Comparison of ENCODE assay signal across 17 mouse cellular contexts in genomic region chr9:88092561-88092960, GRCm38 (mm10).
"Had no signal": no experiment of that assay in that cellular context is flagged by ENCODE, and none has a peak within 500 bp of the region (broad histone marks: within the 10 kb centered on the region; RNA-seq: fewer than 3 reads in every experiment).

No protein-coding gene starts in this region.

- H3K4me1 ChIP-seq: liver, embryonic 13.5 days; midbrain, embryonic 12.5 days; midbrain, embryonic 15.5 days; neural tube, embryonic 13.5 days had no signal

- H3K4me2 ChIP-seq: liver, embryonic 13.5 days; midbrain, embryonic 12.5 days; midbrain, embryonic 15.5 days; neural tube, embryonic 13.5 days had no signal

- DNase-seq: kidney, postnatal 25 days; layer of hippocampus, postnatal 36 days; liver, embryonic 13.5 days; lung, adult 2 months; lung, postnatal 14 days; lung, postnatal 4 days; retina, postnatal 1 day; thymus, adult 2 months; thymus, postnatal 14 days; thymus, postnatal 4 days had no signal

- H3K36me3 ChIP-seq: liver, embryonic 13.5 days; midbrain, embryonic 12.5 days; midbrain, embryonic 15.5 days; neural tube, embryonic 13.5 days had no signal

- H3K9me3 ChIP-seq: liver, embryonic 13.5 days; midbrain, embryonic 12.5 days; midbrain, embryonic 15.5 days; neural tube, embryonic 13.5 days had no signal

- H3K27ac ChIP-seq: kidney, postnatal 0 days; layer of hippocampus, adult 2 months; left cerebral cortex, adult 2 months; liver, embryonic 13.5 days; midbrain, embryonic 12.5 days; midbrain, embryonic 15.5 days; neural tube, embryonic 13.5 days; stomach, postnatal 0 days had no signal

- H3K27me3 ChIP-seq: liver, embryonic 13.5 days; midbrain, embryonic 12.5 days; midbrain, embryonic 15.5 days; neural tube, embryonic 13.5 days had no signal

- H3K9ac ChIP-seq: liver, embryonic 13.5 days; midbrain, embryonic 12.5 days; midbrain, embryonic 15.5 days; neural tube, embryonic 13.5 days had no signal

- H3K4me3 ChIP-seq: layer of hippocampus, adult 2 months; left cerebral cortex, adult 2 months; liver, embryonic 13.5 days; midbrain, embryonic 12.5 days; midbrain, embryonic 15.5 days; neural tube, embryonic 13.5 days had no signal

- ATAC-seq: midbrain, embryonic 15.5 days had no signal
